Mouse (Mus musculus) intestine, embryonic 14.5 days (tissue): Measurements from ENCODE around the gene Sult1c1. TPM values are rescaled to one million over a fixed set of nuclear protein-coding genes. Genes with fewer than 3 reads are reported as not detected.
A peak's percentile ranks its signal among the peaks of the same experiment; 100 is the strongest.
"Not testable (repeated sequence)": the region's sequence is repeated elsewhere in the genome, so short reads cannot be mapped to it uniquely, and the experiment has no call there.

Experiments used
- ATAC-seq: fragments of 200-750 bp; cut with Nextera tagmentation; replicated peaks from 2 replicates; pipeline ENCODE4 v1.8.0; 2017; ENCODE audit warnings: low read depth, moderate number of reproducible peaks, moderate TSS enrichment, moderate library complexity; ENCODE audit not compliant: low FRiP score, low TSS enrichment
- DNase-seq: peaks from one replicate; pipeline ENCODE4 v3.0.0-alpha.2; 2018; ENCODE audit warnings: low spot score
- H3K27ac ChIP-seq: fragments of 300-500 bp; sonication (generic); 2 replicates; pipeline ENCODE4 v1.5.1; 2014; ENCODE audit warnings: low read depth, mild to moderate bottlenecking, control low read depth
- H3K27me3 ChIP-seq: fragments of 300-500 bp; sonication (generic); replicated peaks from 2 replicates; pipeline ENCODE4 v1.6.1; 2014; ENCODE audit warnings: low read length, control low read depth; ENCODE audit not compliant: control insufficient read depth, insufficient read depth
- H3K36me3 ChIP-seq: fragments of 300-500 bp; sonication (generic); 2 replicates; pipeline ENCODE4 v1.6.1; 2014; ENCODE audit warnings: low read length, control low read depth; ENCODE audit not compliant: control insufficient read depth, insufficient read depth
- H3K4me1 ChIP-seq: fragments of 300-500 bp; sonication (generic); replicated peaks from 2 replicates; pipeline ENCODE4 v1.6.1; 2014; ENCODE audit warnings: low read length, control low read depth, mixed read lengths; ENCODE audit not compliant: control insufficient read depth, insufficient read depth
- H3K4me2 ChIP-seq: fragments of 300-500 bp; sonication (generic); 2 replicates; pipeline ENCODE4 v1.6.1; 2014; ENCODE audit warnings: low read length
- H3K4me3 ChIP-seq: fragments of 300-500 bp; sonication (generic); 2 replicates; pipeline ENCODE4 v1.5.1; 2014; ENCODE audit warnings: low read depth, low read length, control low read depth, mixed read lengths
- H3K9ac ChIP-seq: fragments of 300-500 bp; sonication (generic); 2 replicates; pipeline ENCODE4 v1.6.1; 2014; ENCODE audit warnings: mild to moderate bottlenecking, low read length
- H3K9me3 ChIP-seq: fragments of 300-500 bp; sonication (generic); 2 replicates; pipeline ENCODE4 v1.6.1; 2016; ENCODE audit warnings: low read length, control low read depth; ENCODE audit not compliant: control insufficient read depth
- WGBS: fragments of 180-500 bp; shearing (Covaris S2); extraction: QIAGEN DNeasy Blood & Tissue Kit; methylation state at CpG from one replicate; pipeline ENCODE4 v1.1.7; 2014; 5-methylcytosine and 5-hydroxymethylcytosine counted together
- polyA plus RNA-seq: library from polyadenylated mRNA; unstranded; fragments of >200 nt; fragmentation: Nextera tagmentation; extraction: Ambion mirVana; gene quantifications from 2 replicates; pipeline ENCODE4 v1.2.1, GENCODE M21; 2014

Gene Sult1c1
- polyA plus RNA-seq, result not detected in 2 replicates

DNA sequence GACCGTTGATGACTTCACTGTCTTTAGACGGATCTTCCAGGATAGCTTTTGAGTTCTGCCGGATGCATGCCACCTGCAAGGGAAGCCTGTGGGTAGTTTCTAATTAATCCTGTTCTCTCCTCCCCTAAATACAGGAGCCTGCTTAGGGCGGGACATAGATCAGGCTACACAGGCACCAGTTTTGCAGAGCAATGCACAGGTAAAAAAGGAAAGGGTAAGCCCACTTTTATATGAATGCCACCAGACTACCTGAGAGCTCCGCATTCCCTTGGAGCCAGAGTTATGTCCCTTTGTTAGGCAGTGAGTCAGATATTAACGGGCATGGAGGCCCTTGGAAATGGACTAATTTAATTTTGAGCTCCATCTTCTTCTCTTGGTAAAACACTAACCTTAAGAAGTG, at the start of gene Sult1c1:
TSS of gene Sult1c1 (minus strand) at position 101 of the 400 bp plus-strand sequence.
- ATAC-seq (no peak), DNase-seq (no peak)
- Histone ChIP-seq H3K27ac (no peak within 1 kb of the TSS), H3K27me3 (no peaks in the 10 kb centered on the region), H3K9me3 (no peaks in the 10 kb centered on the region), H3K4me3 (no peak within 1 kb of the TSS), H3K4me2 (no peak within 1 kb of the TSS), H3K4me1 (no peaks in the 10 kb centered on the region), H3K9ac (no peak within 1 kb of the TSS), H3K36me3 (no peaks in the 10 kb centered on the region)
- 89% methylated on average over 6 of the region's 6 CpGs for WGBS

DNA sequence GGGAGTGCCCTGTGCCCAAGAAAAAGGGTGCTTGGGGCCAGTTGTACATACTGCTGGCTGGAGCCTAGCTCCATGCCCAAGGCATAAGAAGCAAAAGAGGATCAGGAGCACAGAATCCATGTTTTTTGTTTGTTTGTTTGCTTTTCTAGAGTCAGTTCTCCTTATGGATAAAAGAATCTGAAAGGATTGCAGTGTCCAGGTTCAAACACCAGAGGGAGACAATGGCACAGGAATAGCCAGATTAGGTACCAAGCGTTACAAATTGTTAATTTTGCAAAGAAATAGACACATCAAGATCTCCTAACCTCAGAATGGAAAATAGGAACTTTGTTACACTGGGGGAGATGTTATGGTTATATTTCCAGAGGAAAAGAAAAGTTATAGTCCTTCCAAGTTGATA, 23.7 kb upstream of the Sult1c1 start:
- H3K9ac ChIP-seq, result no peak overlapping the region
- H3K36me3 ChIP-seq, result no peaks in the 10 kb centered on the region
- WGBS, result 0% methylated on average over 1 of the region's 1 CpGs
- no peaks in the 10 kb centered on the region for H3K27me3 ChIP-seq
- no peaks in the 10 kb centered on the region for H3K9me3 ChIP-seq
- ATAC-seq, result no peak
- H3K4me3 ChIP-seq, result no peak overlapping the region
- no peak overlapping the region for H3K4me2 ChIP-seq
- DNase-seq, result peak; percentile 60
- H3K4me1 ChIP-seq, result no peaks in the 10 kb centered on the region
- no peak overlapping the region for H3K27ac ChIP-seq

DNA sequence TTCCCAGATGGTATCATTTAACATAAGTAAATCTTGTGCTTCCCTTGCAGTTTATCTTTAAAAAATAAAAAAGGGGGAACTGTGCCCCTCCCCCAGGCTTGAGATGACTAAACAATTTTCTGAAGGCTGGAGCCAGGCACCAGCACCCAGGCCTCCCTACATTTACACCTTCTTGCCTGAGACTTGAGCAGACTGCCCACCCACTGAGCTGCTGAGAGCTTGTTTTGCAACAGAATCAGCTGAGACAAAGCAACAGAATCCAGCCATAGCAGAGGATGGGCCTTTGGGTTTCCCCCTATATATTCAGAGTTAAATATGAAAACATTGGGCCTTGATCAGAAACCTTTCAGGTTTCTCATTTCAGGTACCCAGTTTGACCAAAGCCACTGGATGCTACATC, 20.7 kb upstream of the Sult1c1 start:
- no peak overlapping the region for H3K4me3 ChIP-seq
- no peaks in the 10 kb centered on the region for H3K36me3 ChIP-seq
- no peak overlapping the region for H3K27ac ChIP-seq
- no peak overlapping the region for H3K4me2 ChIP-seq
- H3K27me3 ChIP-seq, result no peaks in the 10 kb centered on the region
- ATAC-seq, result no peak
- no peaks in the 10 kb centered on the region for H3K4me1 ChIP-seq
- no peak for DNase-seq
- H3K9ac ChIP-seq, result no peak overlapping the region
- no peaks in the 10 kb centered on the region for H3K9me3 ChIP-seq

DNA sequence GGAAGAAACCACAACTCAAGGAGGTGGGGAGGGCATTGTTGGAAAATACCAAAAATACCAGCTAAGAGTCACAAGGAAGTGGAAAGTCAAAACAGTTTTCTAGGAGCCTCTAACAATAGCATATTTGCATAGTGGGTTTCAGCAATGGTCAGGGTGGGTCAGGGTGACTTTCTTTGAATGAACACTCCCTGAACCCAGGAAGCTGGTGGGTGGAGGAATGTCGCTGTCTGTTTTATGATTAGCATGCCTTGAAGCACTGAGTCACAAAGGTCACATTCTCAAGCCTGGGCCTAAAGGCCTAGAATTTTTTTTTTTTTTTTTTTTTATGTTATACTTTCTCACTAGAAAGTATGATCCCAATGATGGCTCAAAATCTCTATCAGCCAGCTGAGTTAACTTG, 20.1 kb upstream of the Sult1c1 start:
- not testable (repeated sequence) for ATAC-seq, H3K4me2 ChIP-seq, H3K4me3 ChIP-seq, H3K36me3 ChIP-seq, H3K27ac ChIP-seq, H3K4me1 ChIP-seq, DNase-seq, H3K9ac ChIP-seq, H3K9me3 ChIP-seq, H3K27me3 ChIP-seq
- WGBS, result 38% methylated on average over 1 of the region's 1 CpGs

DNA sequence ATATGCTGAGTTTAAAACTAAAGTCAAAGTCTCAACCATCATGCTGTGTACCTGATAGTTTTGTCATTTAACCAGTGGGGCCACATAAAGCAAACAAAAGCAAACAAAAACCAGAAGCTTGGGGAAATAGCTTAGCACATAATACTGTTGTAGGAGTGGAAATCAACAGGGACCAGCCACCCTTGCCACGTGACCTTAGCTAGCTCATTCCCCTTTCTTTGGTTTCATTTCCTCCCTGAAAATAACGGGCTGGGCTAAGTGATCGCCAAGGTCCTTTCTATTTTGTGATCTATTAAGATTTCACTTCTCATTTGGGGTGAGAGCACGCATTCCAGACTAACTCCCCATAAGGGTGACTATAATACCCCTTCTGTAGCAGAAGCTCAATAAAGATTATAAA, 13.0 kb upstream of the Sult1c1 start:
- H3K4me1 ChIP-seq, result no peaks in the 10 kb centered on the region
- no peaks in the 10 kb centered on the region for H3K9me3 ChIP-seq
- ATAC-seq (no peak), DNase-seq (no peak)
- no peak overlapping the region for H3K27ac ChIP-seq
- H3K27me3 ChIP-seq, result no peaks in the 10 kb centered on the region
- H3K4me3 ChIP-seq, result no peak overlapping the region
- H3K4me2 ChIP-seq, result no peak overlapping the region
- no peaks in the 10 kb centered on the region for H3K36me3 ChIP-seq
- no peak overlapping the region for H3K9ac ChIP-seq
- WGBS, result 78% methylated on average over 4 of the region's 4 CpGs

DNA sequence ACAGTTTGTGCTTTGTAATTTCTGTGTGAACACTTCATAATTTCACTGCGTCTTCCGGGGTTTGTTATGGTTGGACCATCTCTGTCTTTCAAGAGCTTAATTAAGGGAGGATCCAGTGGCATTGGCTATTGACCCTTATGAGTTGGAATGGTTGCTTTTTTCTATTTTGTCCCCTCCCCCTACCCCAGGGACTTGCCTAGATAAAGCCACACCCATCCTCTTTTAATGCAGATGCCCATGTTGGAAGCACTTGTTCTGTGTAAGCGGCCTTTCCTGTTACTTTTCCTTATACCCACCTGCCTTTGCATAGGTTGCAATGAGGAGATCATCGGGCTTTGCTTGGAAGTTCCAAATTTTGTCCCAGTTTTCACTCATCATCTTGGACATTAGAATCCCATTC, 16.9 kb downstream of the Sult1c1 start:
- no peak for DNase-seq
- no peak overlapping the region for H3K27ac ChIP-seq
- H3K4me2 ChIP-seq, result no peak overlapping the region
- ATAC-seq, result no peak
- no peaks in the 10 kb centered on the region for H3K27me3 ChIP-seq
- no peak overlapping the region for H3K4me3 ChIP-seq
- no peaks in the 10 kb centered on the region for H3K36me3 ChIP-seq
- H3K9me3 ChIP-seq, result no peaks in the 10 kb centered on the region
- WGBS, result 87% methylated on average over 4 of the region's 4 CpGs
- no peaks in the 10 kb centered on the region for H3K4me1 ChIP-seq
- H3K9ac ChIP-seq, result no peak overlapping the region

DNA sequence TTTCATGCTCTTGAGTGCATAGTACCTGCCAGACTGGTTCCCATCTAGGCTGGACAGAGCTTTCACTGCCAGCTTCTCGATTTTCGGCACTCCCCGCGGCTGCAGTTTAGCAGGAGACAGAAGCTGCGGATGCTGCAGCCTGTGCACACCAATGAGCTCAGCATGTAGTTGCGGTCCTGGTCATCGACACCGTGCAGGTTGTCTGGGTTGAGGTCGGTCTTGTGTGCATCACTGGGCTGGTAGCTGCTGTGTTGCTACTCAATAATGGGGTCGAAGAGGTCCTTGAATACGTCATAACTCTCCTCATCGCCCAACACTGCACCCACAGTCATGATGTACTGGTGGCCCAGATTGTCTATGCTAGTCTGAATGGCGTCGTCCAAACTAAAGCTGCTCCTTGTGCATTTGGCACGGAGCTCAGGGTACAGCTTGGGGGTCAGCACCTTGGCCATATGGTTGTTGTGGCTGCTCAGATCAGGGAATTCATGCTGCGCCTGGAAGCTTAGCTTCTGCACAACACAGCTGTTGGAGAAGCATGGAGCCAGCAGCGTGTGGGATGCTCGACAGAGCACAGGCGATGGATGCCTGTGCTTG, 48.8 kb downstream of the Sult1c1 start:
- no peaks in the 10 kb centered on the region for H3K4me1 ChIP-seq
- no peak for DNase-seq
- ATAC-seq, result no peak
- H3K4me2 ChIP-seq, result no peak overlapping the region
- no peaks in the 10 kb centered on the region for H3K36me3 ChIP-seq
- no peak overlapping the region for H3K27ac ChIP-seq
- no peaks in the 10 kb centered on the region for H3K27me3 ChIP-seq
- H3K4me3 ChIP-seq, result no peak overlapping the region
- H3K9me3 ChIP-seq, result no peaks in the 10 kb centered on the region
- no peak overlapping the region for H3K9ac ChIP-seq
- WGBS, result 88% methylated on average over 19 of the region's 19 CpGs

DNA sequence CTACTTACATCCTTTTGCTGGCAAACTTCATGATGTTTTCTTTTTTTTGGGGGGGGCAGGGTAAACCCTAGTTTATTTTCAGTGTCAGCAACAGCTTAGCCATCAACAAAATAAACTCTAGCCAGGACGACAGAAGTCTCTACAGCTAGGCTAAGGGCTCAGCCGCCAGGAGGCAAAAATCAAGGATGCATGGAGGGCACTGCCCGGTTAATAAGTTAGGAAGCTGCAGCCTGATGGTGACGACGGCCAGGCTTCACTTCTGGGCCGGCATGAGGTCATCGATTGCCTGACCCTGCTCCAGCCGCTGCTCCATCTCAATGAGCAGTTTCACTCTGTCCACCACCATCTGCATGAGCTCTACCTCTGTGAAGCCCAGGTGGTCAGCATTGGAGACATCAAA, 49.7 kb downstream of the Sult1c1 start:
- no peak for DNase-seq
- no peaks in the 10 kb centered on the region for H3K36me3 ChIP-seq

More for the DNA sequence above, 49.7 kb downstream of the Sult1c1 start:
- Histone ChIP-seq H3K27ac (no peak overlapping the region), H3K4me3 (no peak overlapping the region), H3K27me3 (no peaks in the 10 kb centered on the region), H3K4me1 (no peaks in the 10 kb centered on the region), H3K9ac (no peak overlapping the region), H3K4me2 (no peak overlapping the region), H3K9me3 (no peaks in the 10 kb centered on the region)
- WGBS, result 83% methylated on average over 8 of the region's 8 CpGs
- ATAC-seq, result no peak
